Mouse (Mus musculus): ENCODE results near the gene Adck1.
A peak's percentile ranks its signal among the peaks of the same experiment; 100 is the strongest.
"Not testable (repeated sequence)": the region's sequence is repeated elsewhere in the genome, so short reads cannot be mapped to it uniquely, and the experiment has no call there.

The Adck1 gene

DNA sequence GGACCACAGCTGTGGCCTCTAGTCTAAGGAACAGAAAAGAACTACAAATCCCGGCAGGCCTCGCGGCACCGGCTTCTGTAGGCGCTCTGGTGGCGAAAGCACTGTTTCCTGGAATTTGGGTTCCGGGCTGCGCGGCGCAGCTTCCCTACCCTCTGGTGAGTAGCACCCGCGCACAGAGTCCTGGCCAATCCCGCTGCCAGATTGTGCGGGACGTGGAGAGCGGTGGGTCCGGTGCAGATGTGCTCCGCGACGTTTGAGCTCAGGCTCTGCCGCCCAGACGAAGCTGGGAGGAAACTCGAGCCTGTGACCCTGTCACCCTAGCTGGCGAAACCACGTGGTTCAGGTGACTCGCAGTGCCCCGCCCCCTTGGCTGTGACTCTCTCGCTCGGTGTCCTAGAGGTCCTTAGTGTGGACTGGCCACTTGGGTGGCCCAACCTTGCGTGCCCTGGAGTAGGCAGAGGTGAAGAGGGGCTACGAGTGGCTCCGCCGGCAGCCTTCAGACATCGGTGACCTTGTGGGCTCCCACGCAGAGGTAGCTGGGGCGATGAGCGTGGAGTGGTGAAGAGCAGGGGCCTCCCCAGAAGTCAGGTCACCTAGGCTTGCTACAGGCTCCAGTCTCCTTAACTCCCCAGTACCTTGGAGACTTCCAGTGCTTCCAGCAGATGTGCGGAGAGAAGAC is at the start of gene Adck1:
Gene Adck1 (plus strand): TSS at position 114 of the 679 bp plus-strand sequence.
- DNase-seq (ENCODE audit: low spot score in 2 of 2): peak; percentile 51 to 72

GRCm38 (mm10) chr12:88314556-88314955 is 45.8 kb upstream of the Adck1 start:
- DNase-seq (ENCODE audit: low spot score in 2 of 2): no peak

GRCm38 (mm10) chr12:88323926-88324325 is 36.4 kb upstream of the Adck1 start, which contains the start of gene Gm5039:
Gm5039 (minus strand) TSS chr12:88324026.
- DNase-seq (ENCODE audit: low spot score in 2 of 2): not testable (repeated sequence)

DNA sequence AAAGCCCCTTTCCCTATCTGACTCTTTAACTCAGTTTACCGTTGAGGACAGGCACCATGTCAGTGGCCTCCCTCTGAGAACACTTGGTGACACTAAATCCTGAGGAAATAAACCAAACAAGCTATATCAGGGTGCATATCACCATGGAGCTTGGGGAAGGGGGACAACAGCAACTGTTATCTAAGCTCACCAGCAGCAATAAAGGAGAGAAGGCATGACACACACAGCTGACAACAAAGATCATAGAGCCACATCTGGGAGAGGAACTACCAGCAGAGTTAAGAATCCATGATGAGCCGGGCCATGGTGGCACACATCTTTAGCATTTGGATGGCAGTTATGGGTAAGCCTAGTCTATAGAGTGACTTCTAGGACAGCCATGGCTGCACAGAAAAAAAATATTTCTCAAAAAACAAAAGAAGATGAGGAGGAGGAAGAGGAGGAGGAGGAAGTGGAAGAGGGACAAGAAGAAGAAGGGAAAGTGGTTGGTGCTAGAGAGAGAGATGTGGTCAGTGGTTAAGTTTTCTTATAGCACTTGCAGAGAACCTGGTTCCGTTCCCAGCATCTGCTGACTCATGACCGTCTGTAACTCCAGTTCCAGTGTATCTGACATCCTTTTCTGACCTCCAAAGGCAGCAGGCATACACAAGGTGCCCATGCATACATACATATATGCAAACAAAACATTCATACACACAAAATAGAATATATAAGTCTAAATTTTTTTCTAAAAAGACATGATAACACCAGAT is 23.5 kb upstream of the Adck1 start:
- DNase-seq (ENCODE audit: low spot score in 2 of 2): not testable (repeated sequence)

- not testable (repeated sequence) for DNase-seq (ENCODE audit: low spot score in 2 of 2)
Observed at GRCm38 (mm10) chr12:88341286-88341685, 19.1 kb upstream of the Adck1 start.

- DNase-seq (ENCODE audit: low spot score in 2 of 2): no peak
Observed at GRCm38 (mm10) chr12:88354182-88354702, 6.1 kb upstream of the Adck1 start.

DNA sequence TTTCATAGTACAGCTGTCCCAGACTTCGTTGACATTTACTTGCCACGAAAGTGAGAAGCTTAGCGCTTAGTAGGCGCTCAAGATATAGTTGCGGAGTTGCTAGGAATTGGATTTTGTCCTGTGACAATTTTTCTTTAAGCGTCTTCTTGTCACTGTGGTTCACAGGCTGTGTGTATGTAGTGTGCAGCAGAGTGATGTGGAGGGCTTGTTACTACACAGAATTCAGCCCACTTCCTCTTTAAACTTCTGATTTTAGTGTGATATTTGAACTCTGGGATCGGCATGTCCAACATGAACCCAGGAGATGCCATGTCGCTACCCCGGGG is 729 bp downstream of the Adck1 start:
- no peak for DNase-seq (ENCODE audit: low spot score in 2 of 2)

DNA sequence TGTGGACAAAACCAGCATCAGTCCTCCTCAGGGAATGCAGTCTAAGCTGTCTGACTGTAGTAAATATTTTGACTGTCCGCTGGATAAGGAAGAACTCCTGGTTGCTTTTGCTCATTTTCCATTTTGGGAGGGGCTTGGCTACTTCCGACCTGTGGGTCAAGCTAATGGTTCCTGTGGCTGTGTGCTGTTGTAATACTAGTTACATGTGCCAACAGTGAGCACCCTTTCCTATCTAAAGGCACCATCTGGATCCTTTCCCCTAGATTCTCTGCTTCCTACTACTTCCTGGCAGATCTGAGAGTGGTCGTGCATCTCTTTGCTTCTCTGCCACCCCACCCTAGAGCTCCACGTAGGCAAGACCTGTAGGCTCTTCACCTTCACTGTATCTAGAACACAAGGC is 7.3 kb downstream of the Adck1 start:
- no peak for DNase-seq (ENCODE audit: low spot score in 2 of 2)

DNA sequence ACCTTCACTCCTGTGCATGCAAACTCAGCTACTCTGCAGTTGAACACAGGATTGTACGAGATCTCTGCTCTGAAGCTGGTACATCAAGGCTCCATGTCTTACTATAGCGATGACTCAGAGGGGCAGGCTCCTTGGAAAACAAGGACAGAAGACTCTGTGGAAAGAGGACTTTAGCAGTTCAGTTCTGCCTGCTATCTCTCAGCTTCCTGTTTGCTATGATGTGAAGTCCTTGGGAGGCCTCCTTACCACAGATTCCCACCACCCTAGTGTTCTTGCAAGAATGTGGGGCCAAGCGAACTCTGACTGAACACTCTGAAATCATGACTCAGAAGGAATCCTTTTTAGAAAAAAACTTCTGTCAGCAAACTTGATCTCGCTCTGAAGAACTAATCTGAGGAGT is 8.3 kb downstream of the Adck1 start:
- DNase-seq (ENCODE audit: low spot score in 2 of 2): no peak

DNA sequence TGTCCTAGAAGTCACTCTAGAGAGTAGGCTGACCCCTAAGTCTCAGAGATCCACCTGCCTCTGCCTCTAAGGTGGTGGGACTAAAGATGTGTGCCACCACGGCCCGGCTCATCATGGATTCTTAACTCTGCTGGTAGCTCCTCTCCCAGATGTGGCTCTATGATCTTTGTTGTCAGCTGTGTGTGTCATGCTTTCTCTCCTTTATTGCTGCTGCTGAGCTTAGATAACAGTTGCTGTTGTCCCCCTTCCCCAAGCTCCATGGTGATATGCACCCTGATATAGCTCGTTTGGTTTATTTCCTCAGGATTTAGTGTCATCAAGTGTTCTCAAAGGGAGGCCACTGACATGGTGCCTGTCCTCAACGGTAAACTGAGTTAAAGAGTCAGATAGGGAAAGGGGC is 9.3 kb downstream of the Adck1 start:
- DNase-seq (ENCODE audit: low spot score in 2 of 2): not testable (repeated sequence)

DNA sequence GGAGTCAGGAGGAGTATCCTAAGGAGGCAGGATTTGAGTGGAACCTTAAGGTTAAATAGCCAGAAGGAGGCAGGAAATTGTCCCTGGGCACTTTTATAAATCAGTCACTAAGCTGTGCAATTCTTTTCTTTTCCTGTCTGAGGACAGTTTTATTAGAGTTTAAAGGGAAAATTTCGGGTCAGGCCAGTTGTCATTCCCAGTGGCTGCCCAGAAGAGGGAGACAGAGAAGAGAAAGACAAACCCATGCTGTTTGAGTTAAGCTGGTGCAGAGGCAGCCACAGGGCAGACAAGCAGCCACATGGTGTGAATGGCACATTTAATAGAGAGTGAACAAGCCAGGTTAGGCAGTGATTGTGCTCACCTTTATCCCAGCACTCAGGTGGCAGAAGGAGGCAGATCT is 10.0 kb downstream of the Adck1 start:
- DNase-seq (ENCODE audit: low spot score in 2 of 2): not testable (repeated sequence)

DNA sequence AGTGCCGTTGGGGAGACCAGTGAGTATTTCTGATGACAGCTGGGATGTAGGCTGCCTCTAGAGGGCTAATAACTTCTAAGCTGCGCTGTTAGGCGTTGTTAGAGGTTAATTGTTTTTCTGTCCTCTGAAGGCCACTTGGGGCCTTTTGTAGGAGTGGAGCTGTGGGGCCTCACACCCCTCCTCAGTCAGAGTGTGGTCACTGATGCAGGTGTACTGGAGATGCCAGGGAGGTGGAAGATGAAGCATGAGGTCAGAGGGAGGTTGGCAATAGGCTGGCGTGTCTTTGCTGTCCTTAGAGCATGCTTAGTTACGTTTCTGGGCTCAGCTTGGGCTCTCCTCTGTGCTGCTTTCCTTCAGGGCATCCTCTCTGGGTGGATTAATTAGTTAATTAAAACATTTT is 11.7 kb downstream of the Adck1 start:
- DNase-seq (ENCODE audit: low spot score in 2 of 2): no peak

- no peak for DNase-seq (ENCODE audit: low spot score in 2 of 2)
Observed at GRCm38 (mm10) chr12:88376820-88377219, 16.5 kb downstream of the Adck1 start.

DNA sequence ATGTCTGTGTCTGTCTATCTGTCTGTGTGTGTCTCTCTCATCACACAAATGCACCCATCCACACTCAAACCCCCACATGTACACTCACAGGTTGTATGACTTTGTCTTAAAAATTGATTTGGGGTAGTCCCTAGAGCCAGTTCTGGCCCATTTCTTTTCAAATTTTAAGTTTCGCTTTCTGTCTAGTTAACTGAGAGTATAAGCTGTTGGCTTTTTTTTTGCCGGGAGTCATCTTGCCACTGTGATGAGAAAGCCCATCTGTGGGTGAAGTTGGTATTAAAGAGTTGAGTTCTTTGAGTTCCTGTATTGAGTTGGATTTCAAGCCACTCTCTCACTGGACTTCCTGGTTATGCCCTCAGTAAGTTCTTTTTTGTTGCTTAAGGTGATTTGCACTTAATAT is 17.9 kb downstream of the Adck1 start:
- no peak for DNase-seq (ENCODE audit: low spot score in 2 of 2)

DNA sequence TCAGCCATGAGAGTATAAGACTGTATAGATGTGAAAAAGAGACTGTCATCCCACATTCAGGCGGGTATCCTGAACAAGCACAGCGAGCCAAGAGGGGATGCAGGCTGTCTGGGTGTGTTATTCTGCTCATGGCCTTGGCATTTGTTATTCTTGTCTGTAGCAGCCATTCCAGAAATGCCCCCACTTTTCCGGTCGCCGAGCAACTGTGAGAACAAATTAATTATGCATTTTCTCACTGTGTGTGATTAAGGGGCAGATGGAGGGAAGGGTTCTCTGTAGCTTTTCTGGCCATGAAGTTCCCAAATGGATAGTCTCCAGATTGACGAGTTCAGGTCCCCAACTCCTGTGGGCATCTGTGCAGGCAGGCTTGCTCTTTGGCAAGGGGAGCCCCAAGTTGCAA is 28.5 kb downstream of the Adck1 start:
- DNase-seq (ENCODE audit: low spot score in 2 of 2): no peak

- no peak for DNase-seq (ENCODE audit: low spot score in 2 of 2)
Observed at GRCm38 (mm10) chr12:88398658-88399057, 38.3 kb downstream of the Adck1 start.

DNA sequence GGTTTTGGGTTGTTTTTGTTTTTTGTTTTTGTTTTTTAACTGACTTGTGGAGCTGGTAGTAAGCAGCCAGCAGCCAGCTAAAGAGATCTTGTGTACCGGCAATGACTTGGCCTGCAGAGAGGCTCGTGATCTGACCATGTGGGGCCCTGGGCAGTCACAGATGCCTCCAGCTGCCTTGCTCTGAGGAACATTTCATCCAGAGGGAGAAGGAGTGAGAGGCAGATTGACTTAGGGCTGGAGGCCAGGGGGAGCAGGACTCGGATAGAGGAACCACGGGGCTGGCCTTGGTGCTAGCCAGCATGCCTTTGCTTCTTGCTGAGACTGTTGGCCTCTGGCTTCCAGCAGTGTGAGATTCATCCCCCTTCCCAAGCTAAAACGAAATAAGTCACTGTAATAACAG is 43.2 kb downstream of the Adck1 start:
- no peak for DNase-seq (ENCODE audit: low spot score in 2 of 2)

DNA sequence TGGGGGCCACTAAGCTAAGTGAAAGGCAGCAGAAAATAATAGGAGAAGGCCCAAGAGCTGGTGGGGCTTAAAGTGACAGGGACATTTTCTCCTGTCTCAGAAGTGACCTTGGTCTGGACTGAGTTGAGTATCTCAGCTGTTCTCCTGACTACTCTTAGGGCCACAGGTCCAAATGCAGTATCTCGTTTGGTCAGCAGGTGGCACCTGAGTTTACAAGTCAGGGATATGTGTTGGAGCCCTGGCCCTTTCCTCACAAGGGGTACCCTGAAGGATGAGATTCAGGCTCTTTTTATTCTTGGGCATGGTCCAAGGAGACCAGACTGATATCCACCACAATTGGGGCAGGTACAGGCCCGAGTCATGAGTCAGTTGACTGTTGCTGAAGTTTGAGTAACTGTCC is 44.8 kb downstream of the Adck1 start:
- peak in 1 of 2 experiments; percentile 4 for DNase-seq (ENCODE audit: low spot score in 2 of 2)

DNA sequence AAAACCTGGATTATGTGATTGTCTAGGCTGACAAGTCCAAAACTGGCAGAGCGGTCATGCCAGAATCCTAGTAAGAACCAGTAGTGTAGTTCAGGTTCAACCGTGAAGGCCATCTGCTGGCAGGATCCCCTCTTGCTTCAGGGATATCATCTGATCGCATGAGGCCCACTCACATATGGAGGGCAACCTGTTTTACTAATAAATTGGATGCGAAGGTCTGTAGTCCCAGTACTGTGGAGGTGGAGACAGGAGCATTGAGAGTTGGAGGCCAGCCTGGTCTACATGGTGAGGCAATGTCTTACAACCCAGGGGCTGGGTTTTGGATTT is 47.6 kb downstream of the Adck1 start:
- DNase-seq (ENCODE audit: low spot score in 2 of 2): no peak

- DNase-seq (ENCODE audit: low spot score in 2 of 2): no peak
Observed at GRCm38 (mm10) chr12:88408323-88409047, 48.1 kb downstream of the Adck1 start.

- DNase-seq (ENCODE audit: low spot score in 2 of 2): no peak
Observed at GRCm38 (mm10) chr12:88413239-88413638, 52.9 kb downstream of the Adck1 start.

DNA sequence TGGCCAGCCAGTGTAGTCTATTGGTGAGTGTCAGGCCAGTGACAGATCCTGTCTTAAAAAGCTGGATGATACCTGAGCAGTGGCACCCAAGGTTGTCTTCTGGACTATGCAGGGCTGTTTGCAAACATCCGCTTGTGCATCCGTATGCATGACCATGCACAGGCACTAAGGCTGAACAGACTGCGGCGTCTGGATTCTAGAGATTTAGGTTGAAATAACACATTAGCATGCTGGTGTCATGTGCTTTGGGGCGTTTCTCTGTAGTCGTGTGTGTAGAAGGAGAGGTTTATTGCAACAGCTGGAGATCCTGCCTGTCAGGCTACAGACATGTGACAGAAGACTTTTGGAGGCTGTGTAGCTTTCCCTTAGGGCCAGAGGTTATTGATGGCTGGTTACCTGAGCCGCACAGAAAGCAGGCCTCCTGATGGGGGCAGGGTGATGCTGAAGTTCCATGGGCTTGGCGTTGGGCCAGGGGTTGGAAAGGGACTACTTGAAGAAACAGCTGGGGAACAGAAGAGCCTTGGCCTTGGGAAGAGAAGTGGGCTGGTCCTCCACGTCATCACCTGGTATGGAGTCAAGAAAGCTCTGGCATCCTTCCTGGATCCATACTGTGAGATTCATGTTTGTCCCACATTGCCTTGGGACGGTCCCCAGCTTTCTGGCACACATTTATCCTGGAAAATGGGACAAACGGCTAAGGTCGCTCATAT is 59.7 kb downstream of the Adck1 start:
- DNase-seq (ENCODE audit: low spot score in 2 of 2): no peak

All from spleen, postnatal 14 days (tissue).